Mouse (Mus musculus) forebrain, embryonic 12.5 days (tissue): ENCODE measurements at regions not wholly inside any gene's neighbourhood (a gene's known extent, or its start where the extent isn't known, plus 50 kb on each side); places are given as distances from the start of the nearest gene placed in this dataset.

Source experiments
- ATAC-seq: fragments of 200-750 bp; cut with Nextera tagmentation; 2 replicates; pipeline ENCODE4 v1.8.0; 2017; ENCODE audit warnings: moderate TSS enrichment; ENCODE audit not compliant: low FRiP score
- H3K27ac ChIP-seq: fragments of 300-500 bp; sonication (generic); 2 replicates; pipeline ENCODE4 v1.5.1; 2016; ENCODE audit warnings: mild to moderate bottlenecking
- H3K27me3 ChIP-seq: fragments of 300-500 bp; sonication (generic); 2 replicates; pipeline ENCODE4 v1.6.1; 2016; ENCODE audit warnings: mild to moderate bottlenecking
- H3K36me3 ChIP-seq: fragments of 300-500 bp; sonication (generic); replicated peaks from 2 replicates; pipeline ENCODE4 v1.6.1; 2016; ENCODE audit warnings: mild to moderate bottlenecking
- H3K4me1 ChIP-seq: fragments of 300-500 bp; sonication (generic); 2 replicates; pipeline ENCODE4 v1.6.1; 2016
- H3K4me2 ChIP-seq: fragments of 300-500 bp; sonication (generic); 2 replicates; pipeline ENCODE4 v1.6.1; 2016; ENCODE audit warnings: mild to moderate bottlenecking, moderate library complexity
- H3K4me3 ChIP-seq: fragments of 300-500 bp; sonication (generic); replicated peaks from 2 replicates; pipeline ENCODE4 v1.5.1; 2016; ENCODE audit warnings: mild to moderate bottlenecking
- H3K9ac ChIP-seq: fragments of 300-500 bp; sonication (generic); 2 replicates; pipeline ENCODE4 v1.6.1; 2016; ENCODE audit warnings: mild to moderate bottlenecking
- H3K9me3 ChIP-seq: fragments of 300-500 bp; sonication (generic); 2 replicates; pipeline ENCODE4 v1.6.1; 2016
- WGBS: fragments of 180-500 bp; shearing (Covaris S2); methylation state at CpG from one replicate; pipeline ENCODE4 v1.1.7; 2016; 5-methylcytosine and 5-hydroxymethylcytosine counted together

DNA sequence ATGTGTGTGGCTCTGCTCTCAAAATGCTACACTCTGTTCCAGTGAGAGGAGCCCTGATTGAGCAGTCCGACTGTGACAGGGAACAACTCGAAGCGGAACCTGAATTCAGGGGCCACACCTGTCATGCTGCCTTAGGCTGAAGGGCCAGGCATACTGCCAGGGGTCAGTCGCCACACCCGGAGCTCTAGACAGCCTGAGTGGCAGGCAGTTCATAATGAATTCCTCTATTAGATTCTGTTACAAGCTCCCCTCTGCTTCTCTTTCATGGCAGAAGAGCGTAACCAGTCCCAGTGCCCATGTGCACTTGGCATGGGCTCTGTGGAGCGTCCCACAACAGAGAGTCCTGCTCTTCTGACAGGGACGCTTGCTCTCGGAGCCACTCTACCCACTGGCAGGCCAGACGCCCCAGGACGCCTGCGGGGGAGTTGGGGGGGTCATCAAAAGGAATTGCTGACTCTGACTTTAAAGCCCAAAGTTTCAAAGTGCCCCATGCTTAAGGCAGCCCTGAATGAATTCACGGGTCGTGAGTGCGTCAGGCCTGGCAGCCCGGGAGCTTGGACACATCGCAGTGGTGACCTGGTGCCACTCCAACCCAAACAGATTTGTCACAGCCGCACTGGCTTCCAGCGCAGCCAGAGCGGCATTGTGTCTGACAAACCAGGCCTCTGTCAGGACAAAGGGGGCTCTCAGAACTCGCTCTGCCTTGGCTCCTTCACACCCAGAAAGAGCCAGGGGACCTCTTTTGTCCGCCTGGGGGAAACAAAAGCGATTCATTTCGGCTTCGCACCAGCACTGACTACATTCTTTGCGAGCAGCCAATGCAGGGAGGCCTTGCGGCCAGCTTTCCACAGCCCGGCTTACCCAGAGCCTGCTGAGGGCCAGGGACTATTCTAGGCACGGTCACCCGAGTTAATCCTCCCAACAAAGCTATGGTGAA lies 144.1 kb downstream of the Nufip1 start:
- ATAC-seq: peak; percentile 89
- 3% methylated on average over 30 of the region's 30 CpGs for WGBS
- Histone ChIP-seq H3K4me1 (peaks cover 58% of the 10 kb centered on the region), H3K36me3 (no peaks in the 10 kb centered on the region), H3K27ac (peak overlapping the region; percentile 93), H3K27me3 (peaks cover 13% of the 10 kb centered on the region), H3K4me3 (0 out of 2 replicates have a peak overlapping the region, but pooled peaks have one; percentile 9), H3K9ac (peak overlapping the region; percentile 12; the same call in 1 of the 2 replicates), H3K4me2 (peak overlapping the region; percentile 34), H3K9me3 (no peaks in the 10 kb centered on the region)

DNA sequence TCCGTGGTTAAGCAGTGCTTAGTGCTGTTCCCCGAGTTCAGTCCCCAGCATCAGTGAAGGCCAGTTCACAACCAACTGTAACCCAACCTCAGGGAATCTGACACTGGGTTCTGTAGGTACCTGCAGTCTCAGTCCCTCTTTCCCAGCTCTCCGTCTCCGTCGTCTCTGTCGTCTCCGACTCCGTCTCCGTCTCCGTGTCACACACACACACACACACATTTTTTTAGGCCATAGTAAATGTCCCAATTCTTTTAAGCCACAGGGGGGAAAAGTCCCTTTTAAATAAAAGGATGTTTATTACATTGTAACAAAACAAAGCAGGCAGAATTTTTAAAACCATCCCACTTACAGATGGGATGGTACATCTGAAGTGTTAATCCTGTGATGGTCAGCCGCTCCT lies 145.3 kb downstream of the Nufip1 start:
- Histone ChIP-seq H3K4me1 (peaks cover 62% of the 10 kb centered on the region), H3K9me3 (no peaks in the 10 kb centered on the region), H3K4me3 (no peak overlapping the region), H3K4me2 (peak overlapping the region; percentile 34; the same call in 1 of the 2 replicates), H3K27ac (peak overlapping the region; percentile 93), H3K36me3 (no peaks in the 10 kb centered on the region), H3K9ac (no peak overlapping the region), H3K27me3 (peaks cover 13% of the 10 kb centered on the region)
- WGBS: 47% methylated on average over 11 of the region's 11 CpGs
- ATAC-seq: no peak

DNA sequence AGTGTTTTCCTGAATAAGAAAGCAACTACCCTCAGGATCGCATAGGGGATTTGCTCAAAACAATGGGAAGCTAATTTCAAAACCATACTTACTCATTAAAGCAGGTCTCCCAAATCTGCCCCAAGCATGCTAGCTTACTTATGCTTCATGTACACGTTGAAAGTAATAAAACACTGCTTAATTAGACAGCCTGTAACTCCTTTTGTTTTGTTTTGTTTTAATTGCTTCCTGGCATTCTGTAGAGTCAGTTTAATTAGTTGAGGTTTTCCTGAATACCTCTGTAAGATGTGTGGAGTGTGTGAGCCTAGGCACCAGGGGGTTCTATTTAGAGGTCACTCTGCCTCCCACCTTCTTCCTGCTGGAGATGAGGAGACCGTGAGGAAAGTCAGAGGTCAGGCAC lies 147.9 kb downstream of the Nufip1 start:
- Histone ChIP-seq H3K9me3 (no peaks in the 10 kb centered on the region), H3K4me3 (no peak overlapping the region), H3K27me3 (0 out of 2 replicates have a peak, but pooled peaks cover 5% of the 10 kb centered on the region), H3K4me2 (no peak overlapping the region), H3K36me3 (no peaks in the 10 kb centered on the region), H3K9ac (no peak overlapping the region), H3K4me1 (peaks cover 65% of the 10 kb centered on the region), H3K27ac (no peak overlapping the region)
- ATAC-seq: no peak
- 3% methylated on average over 3 of the region's 3 CpGs for WGBS

DNA sequence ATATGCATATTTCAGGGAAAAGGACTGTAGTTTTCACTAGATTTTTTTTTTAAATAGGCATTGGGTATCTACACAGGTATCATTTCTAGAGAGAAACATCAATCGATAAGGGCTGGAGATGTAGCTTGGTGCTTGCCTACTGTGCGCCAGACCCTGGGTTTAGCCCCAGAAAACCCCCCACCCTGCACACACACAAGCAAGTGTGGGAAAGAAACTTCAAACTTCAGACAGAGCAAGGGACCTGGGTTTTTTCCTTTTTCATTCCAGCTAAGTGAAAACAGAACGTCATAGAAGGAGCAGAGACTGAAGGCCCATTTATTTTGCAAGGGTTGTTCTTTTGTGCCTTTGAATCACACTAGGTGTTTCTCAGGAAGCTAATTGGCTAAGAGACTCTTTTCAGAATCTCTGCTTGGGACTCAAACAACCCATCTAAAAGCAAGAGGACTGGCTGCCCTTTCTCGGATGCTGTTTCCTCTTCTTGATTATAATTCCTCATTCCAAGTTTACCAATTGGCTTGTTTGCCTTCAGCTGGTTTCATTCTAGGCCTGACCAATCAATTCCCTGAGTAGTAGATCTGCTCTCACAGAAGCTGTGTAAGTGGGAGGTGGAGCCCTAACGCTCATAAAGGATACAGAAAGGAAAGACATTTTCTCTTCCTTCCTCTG lies 150.1 kb downstream of the Nufip1 start:
- H3K4me3 ChIP-seq: no peak overlapping the region
- 31% methylated on average over 5 of the region's 5 CpGs for WGBS
- H3K4me1 ChIP-seq: peaks cover 44% of the 10 kb centered on the region
- no peaks in the 10 kb centered on the region for H3K36me3 ChIP-seq
- peak overlapping the region; percentile 76 for H3K27ac ChIP-seq
- peak; percentile 52; the same call in 1 of the 2 replicates for ATAC-seq
- no peaks in the 10 kb centered on the region for H3K9me3 ChIP-seq
- H3K4me2 ChIP-seq: no peak overlapping the region
- H3K9ac ChIP-seq: no peak overlapping the region
- 0 out of 2 replicates have a peak, but pooled peaks cover 5% of the 10 kb centered on the region for H3K27me3 ChIP-seq

DNA sequence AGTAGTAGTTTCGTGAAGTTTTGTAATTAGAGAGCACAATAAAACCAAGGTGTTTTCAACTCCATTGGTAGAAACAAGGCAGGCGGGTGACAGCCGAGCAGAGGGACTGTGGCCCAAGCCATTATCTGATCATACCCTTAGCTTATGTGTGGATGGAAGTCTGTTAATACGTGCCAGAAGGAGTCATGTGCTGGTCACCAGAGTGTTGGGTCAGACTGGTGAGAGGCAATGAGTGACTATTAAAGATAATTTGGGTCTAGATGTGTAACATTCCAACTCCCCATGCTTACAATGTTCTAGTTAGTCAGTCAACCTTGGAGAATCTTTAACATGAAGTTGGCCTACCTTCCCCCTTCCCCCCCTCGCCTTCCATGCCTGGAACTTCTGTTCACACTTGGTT lies 151.1 kb upstream of the Tsc22d1 start:
- Histone ChIP-seq H3K9me3 (peaks cover 5% of the 10 kb centered on the region; the same call in 1 of the 2 replicates), H3K27me3 (no peaks in the 10 kb centered on the region), H3K4me3 (no peak overlapping the region), H3K9ac (no peak overlapping the region), H3K27ac (no peak overlapping the region), H3K4me2 (no peak overlapping the region), H3K4me1 (peaks cover 25% of the 10 kb centered on the region), H3K36me3 (no peaks in the 10 kb centered on the region)
- no peak for ATAC-seq
- WGBS: 92% methylated on average over 5 of the region's 5 CpGs

DNA sequence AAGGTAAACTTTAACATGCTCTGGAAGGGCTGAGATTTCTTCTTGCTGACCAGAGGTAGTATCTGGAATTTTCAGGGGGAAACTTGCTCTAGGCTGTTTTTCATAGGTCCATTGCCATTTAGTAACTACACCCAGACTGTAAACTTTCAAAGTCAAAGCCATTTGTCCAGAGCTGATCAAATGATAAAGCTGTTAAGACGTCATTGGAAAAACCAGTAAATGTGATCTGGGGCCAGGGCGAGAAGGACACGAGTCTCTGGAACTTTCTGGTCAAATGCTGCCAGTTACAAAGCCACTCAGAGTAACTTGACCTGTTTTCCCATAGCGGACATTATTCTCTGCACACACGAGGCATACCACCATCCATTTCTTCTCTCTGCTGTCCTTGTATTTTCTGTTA lies 148.9 kb upstream of the Tsc22d1 start:
- no peak overlapping the region for H3K27ac ChIP-seq
- no peak overlapping the region for H3K9ac ChIP-seq
- no peak for ATAC-seq
- H3K4me2 ChIP-seq: no peak overlapping the region
- peaks cover 14% of the 10 kb centered on the region for H3K4me1 ChIP-seq
- no peaks in the 10 kb centered on the region for H3K36me3 ChIP-seq
- H3K27me3 ChIP-seq: no peaks in the 10 kb centered on the region
- H3K9me3 ChIP-seq: peaks cover 5% of the 10 kb centered on the region; the same call in 1 of the 2 replicates
- H3K4me3 ChIP-seq: no peak overlapping the region
- WGBS: 95% methylated on average over 5 of the region's 5 CpGs

DNA sequence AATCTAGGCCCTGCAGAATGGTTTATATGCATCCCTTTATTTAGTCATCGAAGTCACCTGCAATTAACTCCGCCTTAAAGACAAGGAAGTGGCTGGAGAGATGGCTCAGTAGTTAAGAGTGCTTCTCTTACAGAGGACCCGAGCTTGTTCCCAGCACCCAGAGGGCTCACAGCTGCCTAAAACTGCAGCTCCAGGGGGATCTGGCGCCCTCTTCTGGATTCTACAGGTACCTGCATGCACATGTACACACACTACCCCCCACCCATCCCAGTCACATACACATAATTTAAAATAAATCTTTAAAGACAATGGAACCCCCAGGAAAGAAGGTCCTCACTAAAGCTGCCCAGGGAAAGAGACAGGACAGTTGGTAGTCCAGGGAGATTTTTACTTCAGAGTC lies 148.5 kb upstream of the Tsc22d1 start:
- Histone ChIP-seq H3K27ac (no peak overlapping the region), H3K27me3 (no peaks in the 10 kb centered on the region), H3K4me3 (no peak overlapping the region), H3K9ac (no peak overlapping the region), H3K4me2 (no peak overlapping the region), H3K4me1 (peaks cover 10% of the 10 kb centered on the region), H3K36me3 (no peaks in the 10 kb centered on the region), H3K9me3 (peaks cover 5% of the 10 kb centered on the region; the same call in 1 of the 2 replicates)
- no peak for ATAC-seq
- 86% methylated on average over 4 of the region's 4 CpGs for WGBS

DNA sequence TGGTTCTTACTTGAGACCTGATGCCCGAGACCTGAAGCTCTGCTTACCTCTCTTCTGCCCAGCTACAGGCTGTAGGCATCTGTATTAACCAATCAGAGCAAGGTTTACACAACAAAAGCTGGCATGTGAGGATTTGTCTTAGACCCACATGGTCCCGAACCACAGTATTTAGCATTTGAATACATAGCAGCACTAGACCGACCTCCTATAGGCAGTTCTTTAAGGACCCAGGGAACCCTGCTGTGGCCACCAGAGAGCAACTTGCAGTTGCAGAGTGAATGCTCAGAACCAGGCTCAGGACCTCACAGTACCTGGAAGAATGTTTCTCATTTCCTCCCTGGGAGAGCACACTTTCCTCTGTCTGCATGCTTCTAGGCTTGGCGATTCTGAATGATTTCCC lies 147.7 kb upstream of the Tsc22d1 start:
- no peak overlapping the region for H3K4me3 ChIP-seq
- WGBS: 8% methylated on average over 4 of the region's 4 CpGs
- H3K4me2 ChIP-seq: no peak overlapping the region
- H3K27me3 ChIP-seq: no peaks in the 10 kb centered on the region
- peaks cover 8% of the 10 kb centered on the region for H3K4me1 ChIP-seq
- no peak overlapping the region for H3K9ac ChIP-seq
- no peak overlapping the region for H3K27ac ChIP-seq
- H3K9me3 ChIP-seq: peaks cover 5% of the 10 kb centered on the region; the same call in 1 of the 2 replicates
- no peaks in the 10 kb centered on the region for H3K36me3 ChIP-seq
- 0 out of 2 replicates have a peak, but pooled peaks have one; percentile 14 for ATAC-seq

DNA sequence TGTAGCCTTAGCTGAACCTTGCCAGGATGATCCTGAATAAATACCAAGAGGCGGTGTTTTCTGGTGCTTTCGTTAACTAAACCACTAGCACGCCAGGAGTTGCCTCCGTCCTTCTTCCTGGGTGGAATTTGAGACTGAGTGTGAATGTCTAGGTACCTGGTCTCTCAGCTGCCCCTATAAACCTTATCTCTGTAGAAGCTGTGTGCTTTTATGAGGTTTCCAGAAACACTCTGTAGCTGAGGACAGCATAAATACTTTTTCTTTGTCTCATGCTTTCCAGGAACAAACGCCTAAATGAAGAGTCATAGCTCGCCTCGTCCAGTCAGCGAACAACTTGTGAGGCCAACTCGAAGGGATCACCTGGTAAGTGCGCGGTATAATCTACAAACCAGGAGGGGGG lies 143.6 kb upstream of the Tsc22d1 start:
- H3K4me3 ChIP-seq: no peak overlapping the region
- H3K27ac ChIP-seq: no peak overlapping the region
- no peak for ATAC-seq
- H3K36me3 ChIP-seq: no peaks in the 10 kb centered on the region
- no peak overlapping the region for H3K9ac ChIP-seq
- no peak overlapping the region for H3K4me2 ChIP-seq
- H3K4me1 ChIP-seq: peaks cover 8% of the 10 kb centered on the region
- peaks cover 1% of the 10 kb centered on the region; the same call in 1 of the 2 replicates for H3K9me3 ChIP-seq
- no peaks in the 10 kb centered on the region for H3K27me3 ChIP-seq
- 90% methylated on average over 11 of the region's 11 CpGs for WGBS

DNA sequence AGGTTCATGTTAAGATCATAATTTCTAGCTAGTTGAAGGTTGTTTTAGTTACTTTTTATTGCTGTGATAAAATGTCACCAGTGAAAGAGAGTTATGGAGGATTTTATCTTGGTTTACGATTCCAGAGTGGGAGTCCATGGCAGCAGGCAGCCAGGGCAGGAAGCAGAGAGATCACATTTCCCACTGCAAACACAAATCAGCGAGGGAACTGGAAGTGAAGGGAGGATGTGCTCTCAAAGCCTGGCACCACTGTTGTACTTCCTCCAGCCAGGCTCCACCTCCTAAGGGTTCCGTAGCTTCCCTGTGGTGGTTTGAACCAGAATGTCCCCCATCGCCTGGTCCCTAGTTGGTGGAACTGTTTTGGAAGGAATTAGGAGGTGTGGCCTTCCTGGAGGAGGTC lies 141.9 kb upstream of the Tsc22d1 start:
- WGBS: 91% methylated on average over 4 of the region's 4 CpGs

DNA sequence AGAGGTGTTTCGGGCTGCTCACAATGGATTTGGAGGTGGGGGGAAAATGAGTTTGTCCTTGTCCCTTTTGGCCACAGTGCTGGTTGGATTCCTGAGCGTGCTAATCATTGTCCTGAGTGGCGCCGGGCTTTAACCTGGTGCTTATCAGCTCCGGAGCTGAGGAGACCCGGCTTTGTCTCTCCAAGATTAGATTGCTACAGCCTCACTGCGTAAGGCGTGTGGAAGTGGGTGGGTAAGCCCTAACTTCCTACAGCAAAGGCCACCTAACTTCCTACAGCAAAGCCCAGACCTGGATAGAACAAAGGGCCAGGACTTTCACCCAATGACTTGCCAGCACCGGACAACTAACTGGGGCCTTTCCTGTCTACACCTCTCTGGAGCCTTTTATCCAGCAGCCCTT lies 138.1 kb upstream of the Tsc22d1 start:
- Histone ChIP-seq H3K9ac (no peak overlapping the region), H3K4me2 (no peak overlapping the region), H3K4me1 (peaks cover 3% of the 10 kb centered on the region; the same call in 1 of the 2 replicates), H3K27ac (no peak overlapping the region), H3K27me3 (no peaks in the 10 kb centered on the region), H3K36me3 (no peaks in the 10 kb centered on the region), H3K9me3 (no peaks in the 10 kb centered on the region), H3K4me3 (no peak overlapping the region)
- ATAC-seq: no peak
- 91% methylated on average over 9 of the region's 9 CpGs for WGBS

More for the DNA sequence above, 141.9 kb upstream of the Tsc22d1 start:
- H3K9me3 ChIP-seq: no peaks in the 10 kb centered on the region
- H3K4me3 ChIP-seq: no peak overlapping the region
- ATAC-seq: no peak
- no peaks in the 10 kb centered on the region for H3K4me1 ChIP-seq
- H3K4me2 ChIP-seq: no peak overlapping the region
- no peak overlapping the region for H3K9ac ChIP-seq
- no peak overlapping the region for H3K27ac ChIP-seq
- H3K27me3 ChIP-seq: no peaks in the 10 kb centered on the region
- no peaks in the 10 kb centered on the region for H3K36me3 ChIP-seq

DNA sequence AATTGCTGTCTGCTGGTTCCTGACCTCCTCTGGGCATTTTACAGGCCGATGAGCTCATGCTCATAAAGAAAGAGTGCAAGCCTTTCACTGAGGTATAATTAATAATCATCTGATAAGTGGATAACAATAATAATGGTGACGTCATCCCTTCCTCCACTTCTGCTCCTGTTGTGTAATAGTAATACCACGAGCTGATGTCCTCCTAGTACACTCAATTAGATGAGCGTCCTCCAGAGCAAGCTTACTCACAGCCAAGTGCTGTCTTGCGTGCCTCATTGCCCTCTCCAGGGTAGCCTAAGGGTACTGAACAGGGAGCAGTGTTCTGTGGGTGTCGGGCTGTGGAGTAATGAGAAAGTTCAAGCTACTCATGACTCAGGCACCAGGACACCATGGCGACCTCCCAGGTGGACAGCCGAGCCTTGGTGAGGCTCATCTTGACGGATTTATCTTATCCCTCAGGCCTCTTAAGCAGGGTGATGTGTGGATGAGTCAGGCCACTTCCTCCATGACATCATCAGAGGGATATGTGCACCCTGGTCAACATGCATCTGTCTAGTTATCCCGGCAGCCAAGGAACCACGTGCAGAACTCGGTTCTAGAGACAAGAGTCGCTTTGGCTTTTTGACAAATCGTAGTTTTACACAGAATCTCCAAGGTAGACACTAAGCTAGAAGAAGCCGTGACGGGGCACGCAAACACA lies 135.9 kb upstream of the Tsc22d1 start:
- Histone ChIP-seq H3K9ac (no peak overlapping the region), H3K4me1 (peaks cover 7% of the 10 kb centered on the region; the same call in 1 of the 2 replicates), H3K4me2 (no peak overlapping the region), H3K27ac (no peak overlapping the region), H3K9me3 (no peaks in the 10 kb centered on the region), H3K27me3 (no peaks in the 10 kb centered on the region), H3K4me3 (no peak overlapping the region), H3K36me3 (no peaks in the 10 kb centered on the region)
- 92% methylated on average over 17 of the region's 17 CpGs for WGBS
- no peak for ATAC-seq
